Comparison of ENCODE assay signal across 8 mouse cellular contexts in genomic region chr10:85388751-85389115, GRCm38 (mm10). TPM values are rescaled to one million over a fixed set of nuclear protein-coding genes. Genes with fewer than 3 reads are reported as not detected.
DNase-seq lines count a peak whose midpoint lies in the region; ATAC-seq and TF ChIP-seq lines count a peak whose summit lies in the region.

No protein-coding gene starts in this region.

- H3K27ac ChIP-seq in ES-Bruce4 (ENCODE audit: insufficient read depth, low read length): no peak overlapping the region
- no peak overlapping the region for H3K27ac ChIP-seq in heart, embryonic 15.5 days
- no peak overlapping the region for H3K27ac ChIP-seq in limb, embryonic 11.5 days (replicated peaks; ENCODE audit: low read depth, low read length)
- H3K27ac ChIP-seq in midbrain, embryonic 16.5 days (ENCODE audit: low read length): no peak overlapping the region

- 2% methylated on average over 9 of the region's 9 CpGs for WGBS in heart, embryonic 15.5 days
- 0% methylated on average over 9 of the region's 9 CpGs for WGBS in limb, embryonic 11.5 days
- WGBS in midbrain, embryonic 16.5 days: 2% methylated on average over 9 of the region's 9 CpGs

- DNase-seq in heart, adult 11 months: peak; percentile 90
- no peak for DNase-seq in heart, adult 9 months (ENCODE audit: low spot score in 2 of 2)
- peak; percentile 50 to 77 for DNase-seq in cerebellum, postnatal 4 days (ENCODE audit: low spot score in 2 of 2)
- peak; percentile 80 for DNase-seq in limb, embryonic 11.5 days (ENCODE audit: low spot score)
- peak; percentile 85 for DNase-seq in thymus, postnatal 14 days

- H3K4me1 ChIP-seq in ES-Bruce4 (ENCODE audit: control insufficient read depth, insufficient read depth, low read length): peaks cover 2% of the 10 kb centered on the region
- peaks cover 28% of the 10 kb centered on the region for H3K4me1 ChIP-seq in heart, embryonic 15.5 days (replicated peaks)
- peaks cover 16% of the 10 kb centered on the region; the same call in 1 of the 2 replicates for H3K4me1 ChIP-seq in limb, embryonic 11.5 days (ENCODE audit: control insufficient read depth, insufficient read depth, low read length)
- peaks cover 12% of the 10 kb centered on the region for H3K4me1 ChIP-seq in midbrain, embryonic 16.5 days (ENCODE audit: control insufficient read depth, insufficient read depth, low read length)

- no peaks in the 10 kb centered on the region; the same call in 1 of the 2 replicates for H3K27me3 ChIP-seq in ES-Bruce4 (ENCODE audit: control insufficient read depth, insufficient read depth, low read length, poor library complexity, severe bottlenecking)
- H3K27me3 ChIP-seq in heart, embryonic 15.5 days: peaks cover 42% of the 10 kb centered on the region
- 0 out of 2 replicates have a peak, but pooled peaks cover 3% of the 10 kb centered on the region for H3K27me3 ChIP-seq in limb, embryonic 11.5 days (ENCODE audit: control insufficient read depth, insufficient read depth, low read length)
- no peaks in the 10 kb centered on the region for H3K27me3 ChIP-seq in midbrain, embryonic 16.5 days (ENCODE audit: control insufficient read depth, insufficient read depth, low read depth, low read length)

- H3K9me3 ChIP-seq in ES-Bruce4 (replicated peaks; ENCODE audit: control insufficient read depth, insufficient read depth, low read length, poor library complexity, severe bottlenecking): no peaks in the 10 kb centered on the region
- no peaks in the 10 kb centered on the region for H3K9me3 ChIP-seq in heart, embryonic 15.5 days (replicated peaks)
- H3K9me3 ChIP-seq in limb, embryonic 11.5 days (ENCODE audit: control insufficient read depth, low read length): no peaks in the 10 kb centered on the region
- H3K9me3 ChIP-seq in midbrain, embryonic 16.5 days (replicated peaks; ENCODE audit: control insufficient read depth, low read length, poor library complexity, severe bottlenecking): no peaks in the 10 kb centered on the region

- TF ChIP-seq EP300 in ES-Bruce4 (IDR thresholded peaks at IDR 0.05; ENCODE audit: insufficient read depth, low read depth, low read length): no peak

- H3K4me3 ChIP-seq in ES-Bruce4 (ENCODE audit: low read depth, low read length): peak overlapping the region; percentile 69
- H3K4me3 ChIP-seq in heart, embryonic 15.5 days: peak overlapping the region; percentile 59
- peak overlapping the region; percentile 62 for H3K4me3 ChIP-seq in limb, embryonic 11.5 days (ENCODE audit: low read depth, low read length)
- H3K4me3 ChIP-seq in midbrain, embryonic 16.5 days (ENCODE audit: low read depth, low read length): peak overlapping the region; percentile 56

- ATAC-seq in heart, embryonic 15.5 days (replicated peaks; ENCODE audit: insufficient number of reproducible peaks, insufficient read depth, low FRiP score, low read depth): no peak
- no peak for ATAC-seq in limb, embryonic 11.5 days (ENCODE audit: insufficient number of reproducible peaks, low FRiP score, low TSS enrichment, low read depth)
- 0 out of 2 replicates have a peak, but pooled peaks have one; percentile 9 for ATAC-seq in midbrain, embryonic 16.5 days

- no peak for TF ChIP-seq POLR2A in ES-Bruce4 (IDR thresholded peaks at IDR 0.05; ENCODE audit: insufficient read depth, low read length)

- peak; percentile 63 for TF ChIP-seq CTCF in ES-Bruce4 (IDR thresholded peaks at IDR 0.05; ENCODE audit: low read depth, low read length)

- H3K4me2 ChIP-seq in heart, embryonic 15.5 days: peak overlapping the region; percentile 99
- H3K4me2 ChIP-seq in limb, embryonic 11.5 days (ENCODE audit: low read depth, severe bottlenecking): peak overlapping the region; percentile 99
- H3K4me2 ChIP-seq in midbrain, embryonic 16.5 days (ENCODE audit: low read length): peak overlapping the region; percentile 80

- H3K36me3 ChIP-seq in ES-Bruce4 (ENCODE audit: control insufficient read depth, insufficient read depth, low read length, poor library complexity, severe bottlenecking): no peaks in the 10 kb centered on the region
- H3K36me3 ChIP-seq in heart, embryonic 15.5 days: no peaks in the 10 kb centered on the region
- no peaks in the 10 kb centered on the region for H3K36me3 ChIP-seq in limb, embryonic 11.5 days (ENCODE audit: control insufficient read depth, insufficient read depth, low read length)
- no peaks in the 10 kb centered on the region for H3K36me3 ChIP-seq in midbrain, embryonic 16.5 days (ENCODE audit: control insufficient read depth, insufficient read depth, low read length)

- H3K9ac ChIP-seq in ES-Bruce4 (ENCODE audit: low read depth, poor library complexity, severe bottlenecking): no peak overlapping the region
- H3K9ac ChIP-seq in heart, embryonic 15.5 days: no peak overlapping the region
- H3K9ac ChIP-seq in limb, embryonic 11.5 days (ENCODE audit: low read length): no peak overlapping the region
- H3K9ac ChIP-seq in midbrain, embryonic 16.5 days (ENCODE audit: low read depth, low read length): peak overlapping the region; percentile 84; the same call in 1 of the 2 replicates

RNA-seq across cellular contexts. Expression of gene Btbd11, which starts 2.1 kb away (rescaled TPM):
- 4.9 TPM in 2 replicates for polyA plus RNA-seq in ES-Bruce4 (2011; ENCODE audit: insufficient read depth, insufficient read length, low read depth, missing spikeins)
- 0.79 and 3.2 TPM in 2 replicates for polyA plus RNA-seq in heart, embryonic 15.5 days (2015; fragmentation: Nextera tagmentation; extraction: Ambion mirVana)
- polyA plus RNA-seq in limb, embryonic 11.5 days (2014; fragmentation: Nextera tagmentation; extraction: Ambion mirVana): 7.5 and 7.6 TPM in 2 replicates
- 17.2 and 20.3 TPM in 2 replicates for polyA plus RNA-seq in midbrain, embryonic 16.5 days (2015; fragmentation: Nextera tagmentation; extraction: Ambion mirVana)

Comparison
In these comparisons a context has a peak if more than half of its experiments do, and no peak if none do; other contexts are left out.
1. DNase-seq: peak in heart, adult 11 months (single experiment), cerebellum, postnatal 4 days (2 of 2), limb, embryonic 11.5 days (single experiment) and thymus, postnatal 14 days (single experiment); none in heart, adult 9 months (0 of 2).
2. Peak in every context shown above with its lines, with median percentiles within 50 percentile points of each other: H3K4me3 ChIP-seq and H3K4me2 ChIP-seq.